Mouse (Mus musculus): ENCODE measurements around the gene Ccdc190.

The Ccdc190 gene

DNA sequence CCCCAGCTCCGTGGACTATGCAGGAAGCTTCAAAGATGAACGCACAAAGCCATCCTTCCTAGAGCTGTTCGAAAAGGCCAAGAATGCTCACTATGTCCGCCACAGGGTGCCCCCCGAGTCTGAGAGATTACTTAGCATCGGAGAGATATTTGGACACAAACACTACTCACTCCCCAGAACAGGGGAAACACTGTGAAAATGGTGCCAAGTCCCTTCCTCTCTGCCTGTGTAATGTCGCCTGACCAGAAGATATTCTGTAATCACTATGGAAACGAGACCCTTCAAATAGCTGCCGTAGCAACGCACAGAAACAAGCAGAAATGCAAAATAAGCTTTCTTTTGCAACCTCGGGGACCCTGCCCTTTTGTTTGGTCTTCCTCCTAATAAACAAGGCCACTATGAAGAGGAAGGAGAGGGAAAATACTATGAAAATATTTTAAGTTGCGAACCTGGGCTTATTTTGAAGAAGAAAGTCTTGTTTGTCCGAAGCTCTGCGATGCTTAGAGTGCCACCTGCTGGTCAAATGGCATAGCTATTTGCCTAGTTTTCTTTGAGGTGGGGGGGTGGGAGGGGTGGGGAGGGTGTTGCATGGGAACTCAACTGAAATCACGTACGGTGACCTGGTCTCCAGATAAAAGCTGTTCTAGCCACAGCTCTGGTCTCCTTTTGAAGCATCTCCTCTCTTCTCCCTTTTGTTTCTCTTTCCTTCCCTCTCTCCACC, 5.7 kb downstream of the Ccdc190 start:
- peak; percentile 8 for DNase-seq (ENCODE audit: low spot score)

DNA sequence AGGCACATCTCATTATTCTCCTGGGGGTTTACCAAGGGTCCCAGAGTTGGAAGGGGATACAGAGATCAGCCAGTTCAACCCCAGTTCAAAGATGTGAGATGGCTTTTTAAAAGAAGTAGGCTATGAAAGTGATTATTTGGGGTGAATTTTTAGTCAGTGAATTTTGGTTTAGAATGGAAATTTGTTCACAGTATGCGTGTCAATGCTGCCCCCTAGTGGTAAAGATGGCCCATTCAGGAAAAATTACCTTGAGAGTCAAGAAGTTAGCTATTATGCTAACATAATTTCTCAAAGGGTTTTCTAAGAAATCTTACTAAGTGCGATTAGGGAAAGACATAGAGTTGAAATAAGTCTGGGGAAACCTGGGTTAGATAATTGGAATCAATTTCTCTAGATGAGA, 10.9 kb downstream of the Ccdc190 start:
- DNase-seq (ENCODE audit: low spot score) = peak; percentile 16

DNA sequence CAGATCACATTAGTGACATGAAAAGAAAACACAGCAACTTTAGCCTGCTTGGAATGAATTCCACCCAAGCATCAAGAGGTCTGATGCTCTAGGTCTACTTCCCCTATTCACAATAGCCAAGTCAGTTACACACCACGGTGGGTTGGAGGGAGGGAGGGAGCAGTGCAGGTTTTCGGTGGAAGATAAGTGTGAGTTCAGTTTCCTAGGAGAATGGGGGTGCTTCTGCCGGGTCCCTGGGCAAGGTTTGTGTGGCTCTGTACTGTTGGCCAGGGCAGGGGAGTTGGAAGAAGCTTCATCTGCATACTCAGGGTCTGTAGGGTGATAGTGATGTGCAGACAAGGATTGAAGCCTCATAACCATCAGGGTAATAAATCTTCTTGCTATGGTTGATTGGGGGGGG, 17.6 kb downstream of the Ccdc190 start:
- DNase-seq (ENCODE audit: low spot score) = no peak

DNA sequence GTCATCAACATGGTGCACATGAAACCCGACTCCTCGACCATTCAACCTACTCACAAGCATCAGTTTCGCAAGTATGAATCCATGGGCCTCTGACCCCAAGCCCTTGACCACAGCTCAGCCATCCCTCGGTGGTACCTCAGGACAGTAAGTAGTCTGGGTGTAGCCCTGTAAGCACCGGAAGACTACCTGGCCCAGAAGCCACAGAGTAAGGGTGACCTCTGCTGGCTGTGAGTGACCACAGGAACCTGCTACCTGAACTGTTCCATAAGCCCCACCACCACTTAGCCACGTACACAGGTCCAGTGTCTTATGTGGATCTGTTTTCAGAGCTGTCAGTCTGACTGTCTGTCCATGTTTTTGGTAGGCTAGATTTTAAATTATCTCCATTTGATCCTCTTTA, 19.2 kb downstream of the Ccdc190 start:
- no peak for DNase-seq (ENCODE audit: low spot score)

DNA sequence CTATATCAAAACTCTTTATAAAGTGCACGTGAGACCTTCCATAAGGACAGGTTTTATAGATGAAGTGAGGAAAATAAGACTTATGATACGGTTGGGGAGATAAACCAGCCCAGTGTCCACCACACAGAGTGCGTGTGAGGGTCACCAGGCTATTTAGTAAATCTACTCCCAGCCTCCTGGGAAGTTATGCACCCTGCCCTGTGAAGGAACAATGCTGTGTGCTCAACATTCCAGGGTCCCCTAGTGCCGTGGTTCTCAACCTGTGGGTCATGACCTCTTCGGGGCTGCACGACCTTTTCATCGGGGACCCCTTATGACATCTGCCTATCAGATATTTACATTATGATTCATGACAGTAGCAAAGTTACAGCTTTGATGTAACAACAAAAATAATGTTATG, 19.8 kb downstream of the Ccdc190 start:
- no peak for DNase-seq (ENCODE audit: low spot score)

DNA sequence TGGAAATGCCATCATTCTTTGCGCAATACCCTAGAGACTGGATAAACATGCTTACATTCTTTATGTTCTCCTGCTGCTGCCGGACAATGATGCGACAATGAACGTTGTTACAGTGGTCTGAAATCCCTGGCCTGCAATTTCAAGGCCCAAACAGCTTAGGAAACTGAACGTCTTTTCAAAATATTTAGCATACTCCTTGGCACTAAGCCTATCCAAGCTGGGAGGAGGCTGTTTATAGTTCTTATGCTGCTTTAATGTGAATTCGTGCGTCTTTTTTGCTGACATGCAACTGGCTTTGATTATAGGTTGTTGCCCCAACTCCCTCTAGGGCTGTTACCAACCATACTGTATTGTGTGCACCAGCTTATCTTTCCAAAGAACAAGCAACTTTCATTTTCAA, 20.4 kb downstream of the Ccdc190 start:
- DNase-seq (ENCODE audit: low spot score) = no peak

DNA sequence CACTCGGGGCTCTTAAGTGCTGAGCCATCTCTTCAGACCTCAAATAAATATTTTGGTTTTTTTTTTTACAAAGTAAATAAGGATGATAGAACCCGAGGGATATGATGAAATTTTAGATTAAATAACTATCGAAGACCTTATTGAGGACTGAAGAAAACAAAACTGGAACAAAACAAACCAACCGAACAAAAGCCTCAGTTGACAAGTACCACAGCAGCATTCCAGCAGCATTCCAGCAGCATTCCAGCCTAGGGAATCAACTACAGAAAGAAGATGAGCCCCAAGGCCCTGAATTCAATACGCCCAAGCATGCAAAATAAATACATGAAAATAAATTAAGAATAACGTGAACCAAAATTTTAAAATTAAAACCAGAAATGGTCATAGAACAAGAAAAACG, 21.5 kb downstream of the Ccdc190 start:
- DNase-seq (ENCODE audit: low spot score) = no peak

DNA sequence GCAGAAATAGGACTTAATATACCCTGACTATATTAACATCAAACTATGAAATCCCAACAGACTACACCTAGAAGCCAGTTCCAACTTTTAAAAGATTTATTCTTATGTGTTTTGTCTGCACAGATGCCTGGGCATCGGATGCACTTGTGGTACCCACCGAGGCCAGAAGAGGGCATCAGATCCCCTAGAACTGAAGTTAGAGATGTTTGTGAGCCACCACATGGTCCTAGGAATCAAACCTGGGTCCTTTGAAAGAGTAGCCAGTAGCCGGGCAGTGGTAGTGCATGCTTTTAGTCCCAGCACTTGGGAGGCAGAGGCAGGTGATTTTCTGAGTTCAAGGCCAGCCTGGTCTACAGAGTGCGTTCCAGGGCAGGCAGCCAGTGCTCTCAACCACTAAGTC, 22.2 kb downstream of the Ccdc190 start:
- no peak for DNase-seq (ENCODE audit: low spot score)

DNA sequence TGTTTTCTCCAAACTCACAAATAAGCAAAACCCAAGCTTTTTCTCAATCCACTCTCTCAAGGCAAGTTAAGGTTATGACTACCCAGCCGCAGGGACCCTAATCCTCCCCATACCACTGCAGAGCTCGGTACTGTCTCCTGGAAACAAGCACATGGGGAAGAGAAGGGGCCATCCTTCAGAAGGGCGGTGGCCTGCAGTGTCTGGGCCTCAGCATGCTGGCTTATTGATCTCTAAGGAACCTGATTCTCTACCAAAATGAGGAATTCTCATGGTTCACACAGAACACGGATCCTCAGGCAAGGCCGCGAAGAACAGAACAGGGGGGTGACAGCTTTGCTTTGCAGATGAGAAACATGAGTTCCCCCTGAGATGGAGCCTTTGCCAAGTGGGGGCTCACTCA, 23.1 kb downstream of the Ccdc190 start:
- DNase-seq (ENCODE audit: low spot score) = no peak

DNA sequence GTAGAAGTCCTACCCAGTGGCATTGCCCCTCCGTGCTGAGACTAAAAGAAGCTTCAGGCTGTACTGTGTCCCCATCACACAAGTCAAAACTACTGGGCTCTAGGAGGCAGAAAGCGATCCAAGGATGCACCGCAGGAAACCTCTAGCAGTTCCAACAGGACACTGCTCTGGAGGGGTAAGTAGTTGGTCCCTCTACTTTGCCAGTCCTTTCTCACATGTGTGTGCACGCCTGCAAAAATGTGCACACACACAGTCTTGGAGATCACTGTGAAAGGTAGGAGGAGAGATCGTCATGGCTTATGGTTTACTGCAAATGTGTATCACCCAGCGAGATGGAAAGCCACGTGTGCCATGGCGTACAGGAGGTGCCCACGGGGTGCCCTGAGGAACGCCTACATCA, 24.2 kb downstream of the Ccdc190 start:
- DNase-seq (ENCODE audit: low spot score) = no peak

DNA sequence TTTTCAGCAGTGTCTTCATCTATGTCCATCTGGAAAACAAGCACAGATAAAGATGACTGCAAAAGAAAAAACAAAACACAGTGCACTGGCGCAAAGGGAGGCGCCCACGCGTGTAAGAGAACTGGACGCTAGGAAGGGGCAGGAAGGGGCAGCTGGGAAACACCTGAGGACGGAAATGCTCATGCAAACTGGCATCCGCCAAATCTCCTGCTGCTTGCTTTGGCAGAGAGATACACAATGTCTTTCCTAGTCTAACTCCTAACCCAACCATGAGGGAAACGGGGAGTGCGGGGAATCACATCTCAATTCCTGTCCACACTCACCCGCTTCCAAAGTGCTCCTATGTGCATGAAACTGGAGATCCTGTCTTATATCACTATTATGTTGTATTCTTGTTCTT, 24.7 kb downstream of the Ccdc190 start:
- DNase-seq (ENCODE audit: low spot score) = no peak

DNA sequence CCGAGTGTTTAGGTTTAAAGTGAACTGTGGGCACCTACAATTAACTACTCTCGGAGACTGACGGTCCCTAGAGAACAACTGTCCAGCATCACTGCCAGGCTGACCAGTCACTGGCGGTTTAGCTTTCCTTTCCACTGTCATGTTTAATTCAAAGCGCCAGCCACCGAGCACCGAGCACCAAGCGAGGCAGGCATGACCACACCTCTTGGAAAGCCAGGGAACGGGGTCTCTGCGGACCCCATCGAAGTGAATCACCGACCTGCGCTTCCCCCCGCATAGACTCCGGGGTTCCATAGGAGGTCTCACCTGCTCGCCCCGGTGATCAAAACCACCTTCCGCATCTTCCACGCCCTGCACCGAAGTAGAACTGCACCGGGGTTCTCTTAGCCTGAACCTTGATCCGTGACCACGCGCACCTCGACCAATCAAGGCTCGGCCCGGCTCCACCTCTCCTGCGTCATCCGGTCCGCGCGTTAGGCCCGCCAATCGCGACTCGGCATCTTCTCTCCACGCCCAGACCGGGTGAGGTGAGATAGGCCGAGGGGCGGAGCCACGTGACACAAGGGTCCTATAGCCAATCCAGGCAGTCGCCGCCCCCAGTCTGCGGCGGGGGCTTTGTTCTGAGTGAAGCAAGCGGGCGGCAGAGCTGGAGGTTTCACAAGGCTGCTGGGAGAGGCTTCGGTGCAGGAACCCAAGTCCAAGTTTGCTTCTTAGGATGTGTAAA, 40.5 kb downstream of the Ccdc190 start, which contains the start of gene Hsd17b7:
Hsd17b7 (minus strand) TSS at position 450 of the 724 bp plus-strand sequence.
- DNase-seq (ENCODE audit: low spot score) = peak; percentile 99

DNA sequence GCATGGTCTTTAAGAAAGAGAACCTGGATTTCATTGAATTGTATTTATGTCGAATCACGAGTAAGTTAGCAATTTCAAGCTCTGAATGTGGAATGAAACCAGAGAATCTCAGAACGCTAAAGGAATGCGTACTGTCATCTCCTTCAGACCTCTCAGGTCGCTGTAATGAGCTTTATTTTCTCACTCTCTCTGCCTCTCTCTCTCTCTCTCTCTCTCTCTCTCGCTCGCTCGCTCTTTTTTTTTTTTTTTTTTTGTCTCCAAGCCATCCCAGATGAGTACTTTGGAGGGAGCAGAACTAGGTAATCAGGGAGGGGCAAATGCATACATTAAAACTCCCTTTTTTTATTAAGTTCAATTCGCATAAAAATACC, 41.1 kb downstream of the Ccdc190 start:
- no peak for DNase-seq (ENCODE audit: low spot score)

DNA sequence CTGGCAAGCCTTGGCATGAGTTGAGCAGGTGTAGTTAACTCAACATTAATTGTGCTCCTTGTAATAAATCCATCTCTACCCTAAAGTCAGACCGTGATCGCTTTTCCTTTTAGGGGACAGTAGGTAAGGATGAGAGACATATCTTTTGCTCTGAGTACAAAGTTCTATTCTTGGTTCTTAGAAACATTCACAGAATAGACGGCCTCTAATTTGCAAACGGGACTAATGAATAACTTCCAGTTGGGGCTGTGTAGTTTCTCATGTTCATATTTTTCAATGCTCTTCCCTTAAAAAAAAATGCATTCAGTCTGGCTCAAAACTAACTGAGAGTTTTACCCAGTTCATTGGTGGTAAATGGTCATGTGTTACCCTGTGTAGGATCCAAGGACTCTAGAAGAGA, 42.5 kb downstream of the Ccdc190 start:
- DNase-seq (ENCODE audit: low spot score) = no peak

DNA sequence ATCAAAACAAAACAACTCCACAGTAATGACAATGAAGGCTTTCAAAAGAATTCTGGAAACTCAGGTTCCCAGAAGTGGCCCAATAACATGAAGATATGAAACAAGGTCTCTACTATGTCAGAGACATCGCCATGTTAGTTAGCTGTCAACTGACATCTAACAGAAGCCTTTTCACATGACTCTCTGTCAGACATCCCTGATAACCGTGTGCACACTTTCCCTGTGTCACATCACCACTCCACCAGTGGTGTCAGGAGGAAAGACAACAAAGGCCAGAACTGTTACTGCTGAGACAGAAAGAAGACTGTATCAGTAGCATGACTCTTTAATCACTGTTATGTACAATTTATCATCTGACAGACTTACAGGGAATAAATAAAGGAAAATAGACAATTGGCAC, 43.5 kb downstream of the Ccdc190 start:
- no peak for DNase-seq (ENCODE audit: low spot score)

DNA sequence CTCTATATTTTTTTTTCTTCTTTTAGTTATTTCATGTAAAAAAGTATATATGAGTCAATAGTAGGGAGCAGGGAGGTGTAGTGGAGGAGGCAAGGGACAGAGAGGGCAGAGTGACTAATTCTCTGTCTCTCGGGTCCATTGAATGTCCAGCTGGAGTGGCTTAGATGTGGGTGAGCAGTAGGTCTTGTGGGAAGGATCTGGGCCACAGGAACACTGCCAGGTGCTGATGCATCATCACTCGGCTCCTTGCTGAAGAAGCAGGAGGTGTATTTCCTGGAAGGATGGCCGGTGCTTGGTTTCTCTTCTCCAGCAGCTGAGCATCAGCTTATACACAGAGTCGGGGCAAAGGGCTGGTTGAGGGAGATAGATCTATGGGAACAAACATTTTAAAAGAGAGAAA, 49.2 kb downstream of the Ccdc190 start:
- DNase-seq (ENCODE audit: low spot score) = no peak

Data from T-cell, adult 2 months (primary cell).